Mouse (Mus musculus) lung, adult 2 months (tissue): Measurements from ENCODE around the gene B3galt1.

Experiments
- CTCF ChIP-seq: fragments of 200-500 bp; IDR thresholded peaks from 2 replicates; pipeline ENCODE4 v1.5.1; 2011; ENCODE audit warnings: mild to moderate bottlenecking, low read length, control low read depth; ENCODE audit not compliant: insufficient read depth
- POLR2A ChIP-seq: fragments of 200-500 bp; IDR thresholded peaks from 2 replicates; pipeline ENCODE4 v1.6.1; 2011; ENCODE audit warnings: low read depth, mild to moderate bottlenecking, control low read depth, low read length, borderline replicate concordance; ENCODE audit errors: extremely low read depth

- no peak for TF ChIP-seq POLR2A
- no peak for TF ChIP-seq CTCF
Observed at GRCm38 (mm10) chr2:68005711-68006110, 440.0 kb downstream of the B3galt1 start.
